Mouse (Mus musculus) kidney, adult 2 months (tissue): ENCODE results near the gene Grip1. TPM values are rescaled to one million over a fixed set of nuclear protein-coding genes. Genes with fewer than 3 reads are reported as not detected.

Experiments used
- DNase-seq: peaks from one replicate; pipeline ENCODE4 v3.0.0; 2021
- H3K27ac ChIP-seq: fragments of 200-500 bp; 2 replicates; pipeline ENCODE4 v1.5.1; 2012; ENCODE audit warnings: low read depth, low read length, control low read depth, inconsistent platforms; ENCODE audit not compliant: insufficient read depth
- H3K27me3 ChIP-seq: fragments of 200-500 bp; replicated peaks from 2 replicates; pipeline ENCODE4 v1.6.1; 2012; ENCODE audit warnings: mild to moderate bottlenecking, moderate library complexity, low read length, inconsistent platforms; ENCODE audit not compliant: control insufficient read depth, insufficient read depth
- H3K36me3 ChIP-seq: fragments of 200-500 bp; 2 replicates; pipeline ENCODE4 v1.6.1; 2012; ENCODE audit warnings: mild to moderate bottlenecking, moderate library complexity, low read length, inconsistent platforms; ENCODE audit not compliant: control insufficient read depth, insufficient read depth
- H3K4me1 ChIP-seq: fragments of 200-500 bp; 2 replicates; pipeline ENCODE4 v1.6.1; 2011; ENCODE audit warnings: low read length; ENCODE audit not compliant: control insufficient read depth, insufficient read depth
- H3K4me3 ChIP-seq: fragments of 200-500 bp; 2 replicates; pipeline ENCODE4 v1.5.1; 2011; ENCODE audit warnings: mild to moderate bottlenecking, low read depth, low read length, control low read depth; ENCODE audit not compliant: insufficient read depth
- CTCF ChIP-seq: fragments of 200-500 bp; conservative IDR thresholded peaks from 2 replicates; pipeline ENCODE4 v1.5.1; 2011; ENCODE audit warnings: low read depth, mild to moderate bottlenecking, control low read depth, low read length, moderate library complexity, mixed read lengths; ENCODE audit not compliant: insufficient read depth, insufficient read length
- POLR2A ChIP-seq: fragments of 200-500 bp; IDR thresholded peaks from one replicate; pipeline ENCODE4 v1.6.1; 2011; ENCODE audit warnings: low read depth, low read length, control low read depth
- WGBS: fragments of 180-500 bp; shearing (Covaris S2); methylation state at CpG from one replicate; pipeline ENCODE4 v1.1.7; 2018; 5-methylcytosine and 5-hydroxymethylcytosine counted together
- polyA plus RNA-seq: library from polyadenylated mRNA; depleted of rRNA; stranded (reverse); fragments of >200 nt; gene quantifications from 2 replicates; pipeline ENCODE4 v1.2.3, GENCODE M21; 2012

Gene Grip1
- polyA plus RNA-seq, 1 experiment, result 2.7 TPM

DNA sequence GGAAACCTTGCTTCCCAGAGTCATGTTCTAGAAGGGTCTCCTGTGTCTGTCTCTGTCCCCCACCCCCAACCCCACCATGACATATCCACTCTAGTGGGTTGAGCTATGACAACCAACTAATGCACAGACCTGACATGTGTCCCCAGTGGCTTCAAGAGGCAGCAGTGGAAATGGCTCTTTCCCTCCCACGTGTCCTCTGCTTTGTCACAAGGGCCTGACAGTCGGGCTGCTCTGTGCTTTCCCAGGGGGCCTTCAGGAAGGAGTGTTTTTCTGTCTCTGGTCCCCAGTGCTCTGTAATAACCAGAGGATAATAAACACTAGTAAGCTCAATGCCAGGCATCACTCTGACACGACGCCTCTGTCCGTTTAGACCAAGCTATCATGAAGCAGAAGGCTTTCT lies 271.7 kb downstream of the Grip1 start:
- no peaks in the 10 kb centered on the region for H3K27me3 ChIP-seq
- no peak for DNase-seq
- WGBS, result 54% methylated on average over 5 of the region's 5 CpGs
- H3K27ac ChIP-seq, result no peak overlapping the region
- no peaks in the 10 kb centered on the region for H3K36me3 ChIP-seq
- H3K4me3 ChIP-seq, result no peak overlapping the region
- TF ChIP-seq CTCF (no peak), POLR2A (no peak)
- no peaks in the 10 kb centered on the region for H3K4me1 ChIP-seq

DNA sequence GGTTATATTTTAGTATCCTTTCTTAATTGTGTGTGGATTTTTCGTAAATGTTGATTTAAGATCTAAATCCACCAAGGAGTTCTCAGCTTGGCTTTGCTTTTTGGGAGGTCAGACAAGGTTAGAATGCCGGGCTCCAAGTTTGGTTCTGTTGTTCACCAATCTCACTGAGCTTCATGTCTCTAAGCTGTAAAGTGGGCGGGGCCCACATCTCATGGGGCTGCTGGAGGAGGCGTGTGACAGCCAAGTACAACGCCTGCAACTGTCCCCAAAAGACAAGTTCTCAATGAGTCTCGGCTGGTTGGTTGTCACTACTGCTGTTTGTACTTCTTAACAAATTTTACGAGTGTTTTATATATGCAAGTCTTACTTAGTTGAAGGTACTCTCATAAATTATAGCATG lies 272.3 kb downstream of the Grip1 start:
- 74% methylated on average over 7 of the region's 7 CpGs for WGBS
- DNase-seq, result no peak
- no peak overlapping the region for H3K27ac ChIP-seq
- TF ChIP-seq CTCF (no peak), POLR2A (no peak)
- H3K36me3 ChIP-seq, result no peaks in the 10 kb centered on the region
- H3K4me1 ChIP-seq, result no peaks in the 10 kb centered on the region
- no peaks in the 10 kb centered on the region for H3K27me3 ChIP-seq
- H3K4me3 ChIP-seq, result no peak overlapping the region

DNA sequence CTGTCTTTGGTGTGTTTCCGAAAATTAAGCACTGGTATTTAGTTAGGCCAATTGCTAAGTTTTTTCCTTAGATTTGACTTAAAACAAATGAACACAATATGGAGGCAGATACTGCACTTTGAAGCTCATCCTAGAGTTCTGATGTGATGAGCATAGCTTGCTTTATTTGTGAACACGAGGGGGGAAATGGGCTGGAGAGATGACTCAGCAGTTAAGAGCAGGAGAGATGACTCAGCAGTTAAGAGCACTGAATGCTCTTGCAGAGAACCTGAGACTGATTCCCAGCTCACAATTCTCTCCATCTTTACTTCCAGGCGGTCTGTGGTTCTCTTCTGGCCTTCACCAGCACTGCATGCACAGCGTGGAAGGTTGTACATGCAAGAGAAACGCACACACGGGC lies 273.3 kb downstream of the Grip1 start:
- Histone ChIP-seq H3K27me3 (no peaks in the 10 kb centered on the region), H3K4me1 (no peaks in the 10 kb centered on the region), H3K4me3 (no peak overlapping the region), H3K27ac (no peak overlapping the region), H3K36me3 (no peaks in the 10 kb centered on the region)
- TF ChIP-seq POLR2A (no peak), CTCF (no peak)
- no peak for DNase-seq
- 85% methylated on average over 6 of the region's 6 CpGs for WGBS

DNA sequence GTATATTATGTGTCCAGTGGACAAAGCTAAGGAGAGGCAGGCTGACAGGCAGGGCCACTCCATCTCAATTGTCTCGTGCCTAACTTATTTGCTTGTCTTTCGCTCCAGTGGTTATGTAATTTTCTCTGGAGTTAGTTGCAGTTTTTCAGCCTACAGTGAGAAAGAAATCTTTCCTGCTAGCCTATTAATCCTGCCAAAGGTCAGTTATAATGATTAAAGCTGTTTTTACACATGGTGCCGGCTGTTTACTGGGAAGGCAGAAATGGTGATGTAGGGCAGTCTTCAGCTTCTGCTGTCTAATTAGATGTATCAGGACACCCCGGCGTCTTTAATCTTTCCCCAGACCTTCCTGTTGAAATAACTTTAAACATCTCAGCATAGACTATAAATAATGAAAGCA lies 276.6 kb downstream of the Grip1 start:
- Histone ChIP-seq H3K4me3 (no peak overlapping the region), H3K27ac (no peak overlapping the region), H3K4me1 (no peaks in the 10 kb centered on the region), H3K27me3 (no peaks in the 10 kb centered on the region), H3K36me3 (no peaks in the 10 kb centered on the region)
- no peak for TF ChIP-seq CTCF
- no peak for TF ChIP-seq POLR2A
- WGBS, result 25% methylated on average over 5 of the region's 5 CpGs
- DNase-seq, result no peak

DNA sequence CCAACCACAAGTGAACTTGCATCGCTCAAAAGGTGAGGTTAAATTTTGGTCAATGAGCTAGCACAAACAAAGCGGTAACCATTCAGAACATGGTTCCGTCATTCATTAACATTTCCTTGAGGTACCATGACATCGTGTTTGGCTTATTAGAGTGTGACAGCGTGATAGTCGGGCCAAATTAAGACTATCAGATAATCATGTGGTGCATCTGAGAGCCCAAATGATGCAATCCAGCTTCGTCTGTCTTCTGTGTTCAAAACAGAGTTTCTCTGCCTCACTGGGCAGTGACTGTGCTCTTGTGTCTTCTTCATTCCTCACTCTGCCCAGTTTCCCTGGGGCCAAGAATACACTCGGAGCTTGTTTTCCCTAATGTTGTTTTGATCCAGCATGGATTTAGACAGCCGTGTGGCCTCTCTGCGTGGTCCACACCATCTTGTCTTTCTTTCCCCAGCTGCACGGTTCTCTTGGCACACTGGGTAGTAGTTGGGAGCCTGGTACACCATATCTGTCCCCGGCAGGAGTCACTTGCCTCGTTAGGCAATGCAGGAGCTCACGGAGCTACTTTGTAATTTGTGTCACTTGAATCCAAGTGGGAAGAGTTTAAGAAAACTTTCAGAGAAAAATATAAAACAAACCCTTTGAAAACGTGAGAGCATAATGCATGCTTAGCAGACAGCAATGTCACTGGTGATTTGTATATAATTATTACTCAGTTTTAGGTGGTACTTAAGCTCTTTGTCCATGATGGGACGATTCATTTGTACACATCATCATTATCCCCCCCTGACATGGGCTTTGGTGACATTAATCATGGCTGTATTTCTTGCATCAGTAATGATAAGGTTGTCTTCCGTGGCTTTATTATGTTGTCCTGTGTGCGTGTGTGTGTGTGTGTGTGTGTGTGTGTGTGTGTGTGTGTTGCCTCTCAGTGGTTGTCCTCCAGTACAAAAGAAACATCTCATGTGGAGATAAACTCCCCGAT lies 281.7 kb downstream of the Grip1 start:
- TF ChIP-seq POLR2A (no peak), CTCF (no peak)
- Histone ChIP-seq H3K27ac (no peak overlapping the region), H3K27me3 (no peaks in the 10 kb centered on the region), H3K4me1 (no peaks in the 10 kb centered on the region), H3K36me3 (no peaks in the 10 kb centered on the region), H3K4me3 (no peak overlapping the region)
- 67% methylated on average over 19 of the region's 19 CpGs for WGBS
- no peak for DNase-seq

DNA sequence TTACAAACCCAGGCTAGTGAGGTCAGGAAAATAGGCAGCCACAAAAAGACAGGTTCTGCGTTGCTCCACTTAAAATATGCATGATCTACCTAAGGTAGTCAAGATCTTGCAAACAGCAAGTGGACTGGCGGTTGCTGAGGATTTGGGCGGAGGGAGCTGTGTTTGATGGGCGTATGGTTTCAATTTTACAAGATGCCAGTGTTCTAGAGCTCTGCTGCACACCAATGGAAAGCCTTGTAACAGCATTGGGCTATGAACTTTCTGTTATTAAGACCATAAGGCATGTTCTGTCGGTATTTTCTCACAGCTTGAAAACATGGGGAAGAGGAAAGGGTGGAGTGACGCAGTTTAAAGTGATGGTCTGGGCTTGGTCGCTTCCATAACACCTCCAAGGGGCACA lies 285.8 kb downstream of the Grip1 start:
- Histone ChIP-seq H3K4me1 (no peaks in the 10 kb centered on the region), H3K36me3 (no peaks in the 10 kb centered on the region), H3K27me3 (no peaks in the 10 kb centered on the region), H3K4me3 (no peak overlapping the region), H3K27ac (no peak overlapping the region)
- no peak for DNase-seq
- 89% methylated on average over 7 of the region's 7 CpGs for WGBS
- no peak for TF ChIP-seq POLR2A
- TF ChIP-seq CTCF, result no peak

DNA sequence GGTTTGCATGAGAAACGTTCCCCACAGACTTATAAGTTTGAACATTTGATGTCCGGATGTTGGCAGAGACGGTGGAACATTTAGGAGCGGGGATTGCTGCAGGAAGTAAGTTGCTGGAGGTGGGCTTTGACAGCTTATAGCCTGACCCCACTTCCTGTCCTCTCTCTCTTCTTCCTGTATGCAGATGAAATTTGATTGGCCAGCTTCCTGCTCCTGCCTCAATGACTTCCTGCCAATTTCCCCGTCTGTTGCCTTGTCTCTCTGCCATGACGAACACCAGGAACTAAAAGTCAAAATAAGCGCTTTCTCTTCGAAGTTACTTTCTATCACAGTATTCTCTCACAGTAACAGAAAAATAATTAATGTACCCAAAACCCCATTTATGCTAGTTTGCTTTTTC lies 289.1 kb downstream of the Grip1 start:
- DNase-seq, result no peak
- no peaks in the 10 kb centered on the region for H3K4me1 ChIP-seq
- H3K27me3 ChIP-seq, result no peaks in the 10 kb centered on the region
- H3K36me3 ChIP-seq, result no peaks in the 10 kb centered on the region
- WGBS, result 71% methylated on average over 8 of the region's 8 CpGs
- TF ChIP-seq CTCF (no peak), POLR2A (no peak)
- H3K27ac ChIP-seq, result no peak overlapping the region
- no peak overlapping the region for H3K4me3 ChIP-seq
